Mouse (Mus musculus): ENCODE measurements at regions not wholly inside any gene's neighbourhood (a gene's known extent, or its start where the extent isn't known, plus 50 kb on each side); places are given as distances from the start of the nearest gene placed in this dataset.
A peak's percentile ranks its signal among the peaks of the same experiment; 100 is the strongest.

- DNase-seq (ENCODE audit: low spot score) = peak; percentile 64
Measured at GRCm38 (mm10) chr13:84646899-84647298, 424.8 kb downstream of the Tmem161b start.

- DNase-seq (ENCODE audit: low spot score) = no peak
Measured at GRCm38 (mm10) chr13:84648056-84648455, 426.0 kb downstream of the Tmem161b start.

- DNase-seq (ENCODE audit: low spot score) = no peak
Measured at GRCm38 (mm10) chr13:84663967-84664366, 441.9 kb downstream of the Tmem161b start.

- no peak for DNase-seq (ENCODE audit: low spot score)
Measured at GRCm38 (mm10) chr13:84680971-84681370, 458.9 kb downstream of the Tmem161b start.

- peak; percentile 33 for DNase-seq (ENCODE audit: low spot score)
Measured at GRCm38 (mm10) chr13:84685930-84686329, 463.8 kb downstream of the Tmem161b start.

GRCm38 (mm10) chr13:84693462-84693861, 471.4 kb downstream of the Tmem161b start:
- no peak for DNase-seq (ENCODE audit: low spot score)

- no peak for DNase-seq (ENCODE audit: low spot score)
Measured at GRCm38 (mm10) chr13:84698472-84699080, 476.5 kb downstream of the Tmem161b start.

GRCm38 (mm10) chr13:84741231-84741630, 448.0 kb upstream of the Ccnh start:
- DNase-seq (ENCODE audit: low spot score) = no peak

- no peak for DNase-seq (ENCODE audit: low spot score)
Measured at GRCm38 (mm10) chr13:84748331-84748730, 440.9 kb upstream of the Ccnh start.

GRCm38 (mm10) chr13:84749214-84749613, 440.0 kb upstream of the Ccnh start:
- DNase-seq (ENCODE audit: low spot score) = no peak

GRCm38 (mm10) chr13:84750136-84750535, 439.1 kb upstream of the Ccnh start:
- no peak for DNase-seq (ENCODE audit: low spot score)

- no peak for DNase-seq (ENCODE audit: low spot score)
Measured at GRCm38 (mm10) chr13:84751576-84752490, 437.4 kb upstream of the Ccnh start.

GRCm38 (mm10) chr13:84752491-84752820, 436.8 kb upstream of the Ccnh start:
- no peak for DNase-seq (ENCODE audit: low spot score)

- no peak for DNase-seq (ENCODE audit: low spot score)
Measured at GRCm38 (mm10) chr13:84753751-84754500, 435.3 kb upstream of the Ccnh start.

GRCm38 (mm10) chr13:84754821-84755725, 434.1 kb upstream of the Ccnh start:
- no peak for DNase-seq (ENCODE audit: low spot score)

- DNase-seq (ENCODE audit: low spot score) = no peak
Measured at GRCm38 (mm10) chr13:84756796-84757335, 432.3 kb upstream of the Ccnh start.

GRCm38 (mm10) chr13:84757896-84758567, 431.2 kb upstream of the Ccnh start:
- DNase-seq (ENCODE audit: low spot score) = no peak

GRCm38 (mm10) chr13:84758568-84758900, 430.7 kb upstream of the Ccnh start:
- peak; percentile 55 for DNase-seq (ENCODE audit: low spot score)

- DNase-seq (ENCODE audit: low spot score) = no peak
Measured at GRCm38 (mm10) chr13:84759061-84759460, 430.1 kb upstream of the Ccnh start.

- no peak for DNase-seq (ENCODE audit: low spot score)
Measured at GRCm38 (mm10) chr13:84760471-84760870, 428.7 kb upstream of the Ccnh start.

GRCm38 (mm10) chr13:84760978-84761377, 428.2 kb upstream of the Ccnh start:
- no peak for DNase-seq (ENCODE audit: low spot score)

Data from T-cell, adult 2 months (primary cell).